Mouse (Mus musculus): ENCODE data around the gene Cfap126. TPM values are rescaled to one million over a fixed set of nuclear protein-coding genes. Genes with fewer than 3 reads are reported as not detected.

Cfap126 gene
- polyA plus RNA-seq, 1 experiment from 2014 or later: 2.0 TPM

- no peak overlapping the region for H3K4me3 ChIP-seq (ENCODE audit: low read depth, low read length)
- H3K9me3 ChIP-seq (ENCODE audit: low read depth, low read length): no peaks in the 10 kb centered on the region
- DNase-seq (no peak), ATAC-seq (ENCODE audit: insufficient read depth) (no peak)
- no peaks in the 10 kb centered on the region for H3K36me3 ChIP-seq (ENCODE audit: insufficient read depth)
- H3K4me2 ChIP-seq: no peak overlapping the region
- no peak for TF ChIP-seq CTCF (IDR thresholded peaks at IDR 0.05; ENCODE audit: low read depth)
- peaks cover 9% of the 10 kb centered on the region; the same call in 1 of the 2 replicates for H3K4me1 ChIP-seq (ENCODE audit: insufficient read depth)
- no peak overlapping the region for H3K27ac ChIP-seq (ENCODE audit: low read depth)
- H3K27me3 ChIP-seq (ENCODE audit: insufficient read depth, low read length): peaks cover 9% of the 10 kb centered on the region
- no peak overlapping the region for H3K9ac ChIP-seq
Measured at GRCm38 (mm10) chr1:171157965-171158364, 44.2 kb downstream of the Cfap126 start.

- Histone ChIP-seq H3K27me3 (ENCODE audit: insufficient read depth, low read length) (peaks cover 9% of the 10 kb centered on the region), H3K9me3 (ENCODE audit: low read depth, low read length) (no peaks in the 10 kb centered on the region), H3K9ac (peak overlapping the region; percentile 38), H3K4me2 (peak overlapping the region; percentile 64), H3K4me3 (ENCODE audit: low read depth, low read length) (peak overlapping the region; percentile 25), H3K4me1 (ENCODE audit: insufficient read depth) (peaks cover 9% of the 10 kb centered on the region; the same call in 1 of the 2 replicates), H3K27ac (ENCODE audit: low read depth) (no peak overlapping the region), H3K36me3 (ENCODE audit: insufficient read depth) (no peaks in the 10 kb centered on the region)
- DNase-seq: peak; percentile 27
- WGBS: 4% methylated on average over 15 of the region's 15 CpGs
- ATAC-seq (ENCODE audit: insufficient read depth): peak; percentile 68
- TF ChIP-seq CTCF (IDR thresholded peaks at IDR 0.05; ENCODE audit: low read depth): peak; percentile 46
Measured at GRCm38 (mm10) chr1:171159485-171159975, 45.8 kb downstream of the Cfap126 start.

- ATAC-seq (ENCODE audit: insufficient read depth): no peak
- 84% methylated on average over 3 of the region's 3 CpGs for WGBS
Measured at GRCm38 (mm10) chr1:171162526-171162925, 48.8 kb downstream of the Cfap126 start.

GRCm38 (mm10) chr1:171164258-171164657 is 50.5 kb downstream of the Cfap126 start:
- ATAC-seq (ENCODE audit: insufficient read depth) (no peak; the same call in 1 of the 2 replicates), DNase-seq (peak; percentile 67)
- WGBS: 32% methylated on average over 3 of the region's 3 CpGs
- Histone ChIP-seq H3K27me3 (ENCODE audit: insufficient read depth, low read length) (no peaks in the 10 kb centered on the region), H3K4me3 (ENCODE audit: low read depth, low read length) (no peak overlapping the region), H3K36me3 (ENCODE audit: insufficient read depth) (no peaks in the 10 kb centered on the region), H3K4me2 (no peak overlapping the region), H3K9me3 (ENCODE audit: low read depth, low read length) (no peaks in the 10 kb centered on the region), H3K4me1 (ENCODE audit: insufficient read depth) (peaks cover 8% of the 10 kb centered on the region; the same call in 1 of the 2 replicates), H3K9ac (no peak overlapping the region), H3K27ac (ENCODE audit: low read depth) (no peak overlapping the region)
- TF ChIP-seq CTCF (IDR thresholded peaks at IDR 0.05; ENCODE audit: low read depth): peak; percentile 46

More at GRCm38 (mm10) chr1:171162526-171162925, 48.8 kb downstream of the Cfap126 start:
- no peak overlapping the region for H3K27ac ChIP-seq (ENCODE audit: low read depth)
- DNase-seq: no peak
- no peaks in the 10 kb centered on the region for H3K36me3 ChIP-seq (ENCODE audit: insufficient read depth)
- no peak overlapping the region for H3K4me2 ChIP-seq
- no peak overlapping the region for H3K4me3 ChIP-seq (ENCODE audit: low read depth, low read length)
- no peaks in the 10 kb centered on the region for H3K9me3 ChIP-seq (ENCODE audit: low read depth, low read length)
- TF ChIP-seq CTCF (IDR thresholded peaks at IDR 0.05; ENCODE audit: low read depth): no peak
- no peak overlapping the region for H3K9ac ChIP-seq
- H3K4me1 ChIP-seq (ENCODE audit: insufficient read depth): peaks cover 9% of the 10 kb centered on the region; the same call in 1 of the 2 replicates
- peaks cover 9% of the 10 kb centered on the region for H3K27me3 ChIP-seq (ENCODE audit: insufficient read depth, low read length)

- DNase-seq (no peak), ATAC-seq (ENCODE audit: insufficient read depth) (no peak)
- no peak overlapping the region for H3K9ac ChIP-seq
- no peaks in the 10 kb centered on the region for H3K27me3 ChIP-seq (ENCODE audit: insufficient read depth, low read length)
- no peaks in the 10 kb centered on the region for H3K9me3 ChIP-seq (ENCODE audit: low read depth, low read length)
- no peaks in the 10 kb centered on the region for H3K36me3 ChIP-seq (ENCODE audit: insufficient read depth)
- no peaks in the 10 kb centered on the region for H3K4me1 ChIP-seq (ENCODE audit: insufficient read depth)
- no peak overlapping the region for H3K4me3 ChIP-seq (ENCODE audit: low read depth, low read length)
- no peak overlapping the region for H3K4me2 ChIP-seq
- no peak for TF ChIP-seq CTCF (IDR thresholded peaks at IDR 0.05; ENCODE audit: low read depth)
- H3K27ac ChIP-seq (ENCODE audit: low read depth): no peak overlapping the region
- 52% methylated on average over 5 of the region's 5 CpGs for WGBS
Measured at GRCm38 (mm10) chr1:171165629-171166345, 52.1 kb downstream of the Cfap126 start.

GRCm38 (mm10) chr1:171168906-171169305 is 55.2 kb downstream of the Cfap126 start:
- TF ChIP-seq CTCF (IDR thresholded peaks at IDR 0.05; ENCODE audit: low read depth): no peak
- no peak for DNase-seq
- no peak overlapping the region for H3K4me3 ChIP-seq (ENCODE audit: low read depth, low read length)
- H3K4me2 ChIP-seq: no peak overlapping the region
- H3K4me1 ChIP-seq (ENCODE audit: insufficient read depth): no peaks in the 10 kb centered on the region
- no peaks in the 10 kb centered on the region for H3K27me3 ChIP-seq (ENCODE audit: insufficient read depth, low read length)
- 75% methylated on average over 12 of the region's 12 CpGs for WGBS
- H3K9me3 ChIP-seq (ENCODE audit: low read depth, low read length): no peaks in the 10 kb centered on the region
- H3K9ac ChIP-seq: no peak overlapping the region
- no peak overlapping the region for H3K27ac ChIP-seq (ENCODE audit: low read depth)
- no peaks in the 10 kb centered on the region for H3K36me3 ChIP-seq (ENCODE audit: insufficient read depth)
- no peak for ATAC-seq (ENCODE audit: insufficient read depth)

- H3K4me3 ChIP-seq (ENCODE audit: low read depth, low read length): no peak overlapping the region
- H3K4me1 ChIP-seq (ENCODE audit: insufficient read depth): no peaks in the 10 kb centered on the region
- ATAC-seq (ENCODE audit: insufficient read depth) (no peak), DNase-seq (no peak)
- 19% methylated on average over 3 of the region's 3 CpGs for WGBS
- H3K36me3 ChIP-seq (ENCODE audit: insufficient read depth): no peaks in the 10 kb centered on the region
- no peaks in the 10 kb centered on the region for H3K9me3 ChIP-seq (ENCODE audit: low read depth, low read length)
- no peak for TF ChIP-seq CTCF (IDR thresholded peaks at IDR 0.05; ENCODE audit: low read depth)
- H3K27me3 ChIP-seq (ENCODE audit: insufficient read depth, low read length): no peaks in the 10 kb centered on the region
- no peak overlapping the region for H3K9ac ChIP-seq
- H3K27ac ChIP-seq (ENCODE audit: low read depth): peak overlapping the region; percentile 46; the same call in 1 of the 2 replicates
- no peak overlapping the region for H3K4me2 ChIP-seq
Measured at GRCm38 (mm10) chr1:171169913-171170312, 56.2 kb downstream of the Cfap126 start.

All from lung, embryonic 14.5 days (tissue).